Mouse (Mus musculus) stomach, postnatal 0 days (tissue): ENCODE data around the gene Cenpt. TPM values are rescaled to one million over a fixed set of nuclear protein-coding genes. Genes with fewer than 3 reads are reported as not detected.

Experiments used
- ATAC-seq: fragments of 200-750 bp; cut with Nextera tagmentation; 2 replicates; pipeline ENCODE4 v1.8.0; 2017; ENCODE audit not compliant: low FRiP score, low TSS enrichment
- DNase-seq: peaks from one replicate; pipeline ENCODE4 v3.0.0-alpha.2; 2016; ENCODE audit warnings: low spot score
- H3K27ac ChIP-seq: fragments of 300-500 bp; sonication (generic); replicated peaks from 2 replicates; pipeline ENCODE4 v1.5.1; 2014; ENCODE audit warnings: mild to moderate bottlenecking, control low read depth
- H3K27me3 ChIP-seq: fragments of 300-500 bp; sonication (generic); 2 replicates; pipeline ENCODE4 v1.6.1; 2014; ENCODE audit warnings: low read length; ENCODE audit not compliant: control insufficient read depth, insufficient read depth
- H3K36me3 ChIP-seq: fragments of 300-500 bp; sonication (generic); 2 replicates; pipeline ENCODE4 v1.6.1; 2014; ENCODE audit warnings: low read length, mixed read lengths; ENCODE audit not compliant: control insufficient read depth, insufficient read depth
- H3K4me1 ChIP-seq: fragments of 300-500 bp; sonication (generic); replicated peaks from 2 replicates; pipeline ENCODE4 v1.6.1; 2014; ENCODE audit warnings: antibody characterized with exemption; ENCODE audit not compliant: control insufficient read depth, insufficient read depth
- H3K4me2 ChIP-seq: fragments of 300-500 bp; sonication (generic); replicated peaks from 2 replicates; pipeline ENCODE4 v1.6.1; 2014; ENCODE audit warnings: low read depth, mild to moderate bottlenecking, control low read depth, moderate library complexity
- H3K4me3 ChIP-seq: fragments of 300-500 bp; sonication (generic); 2 replicates; pipeline ENCODE4 v1.5.1; 2014; ENCODE audit warnings: low read depth, low read length, control low read depth
- H3K9ac ChIP-seq: fragments of 300-500 bp; sonication (generic); 2 replicates; pipeline ENCODE4 v1.6.1; 2014; ENCODE audit warnings: mild to moderate bottlenecking, low read length, control low read depth, mixed read lengths
- H3K9me3 ChIP-seq: fragments of 300-500 bp; sonication (generic); 2 replicates; pipeline ENCODE4 v1.6.1; 2016; ENCODE audit warnings: low read length; ENCODE audit not compliant: control insufficient read depth
- CTCF ChIP-seq: IDR thresholded peaks from 2 replicates; pipeline ENCODE4 v1.5.1; 2016; ENCODE audit warnings: antibody characterized with exemption, low read depth, mild to moderate bottlenecking, moderate library complexity
- EP300 ChIP-seq: optimal IDR thresholded peaks from 2 replicates; pipeline ENCODE3; 2016; ENCODE audit warnings: antibody characterized with exemption
- WGBS: fragments of 180-500 bp; shearing (Covaris S2); extraction: QIAGEN DNeasy Blood & Tissue Kit; methylation state at CpG from one replicate; pipeline ENCODE4 v1.1.7; 2014; 5-methylcytosine and 5-hydroxymethylcytosine counted together
- polyA plus RNA-seq: library from polyadenylated mRNA; unstranded; fragments of >200 nt; fragmentation: Nextera tagmentation; extraction: Ambion mirVana; gene quantifications from 2 replicates; pipeline ENCODE4 v1.2.1, GENCODE M21; 2015

Gene Cenpt
- polyA plus RNA-seq, 1 experiment from 2014 or later = 15.1 TPM

- H3K27me3 ChIP-seq = no peaks in the 10 kb centered on the region
- under 1% methylated on average over 34 of the region's 34 CpGs for WGBS
- peaks cover 4% of the 10 kb centered on the region; the same call in 1 of the 2 replicates for H3K4me1 ChIP-seq
- H3K9me3 ChIP-seq = no peaks in the 10 kb centered on the region
- peak overlapping the region; percentile 67 for H3K4me2 ChIP-seq
- ATAC-seq = peak; percentile 65; the same call in 1 of the 2 replicates
- peak; percentile 83 for TF ChIP-seq EP300
- TF ChIP-seq CTCF = no peak
- H3K4me3 ChIP-seq = peak overlapping the region; percentile 55
- peak overlapping the region; percentile 59 for H3K9ac ChIP-seq
- H3K27ac ChIP-seq = peak overlapping the region; percentile 13; the same call in 1 of the 2 replicates
- no peaks in the 10 kb centered on the region; the same call in 1 of the 2 replicates for H3K36me3 ChIP-seq
- DNase-seq = peak; percentile 88
Observed at GRCm38 (mm10) chr8:105851651-105852143, 1.4 kb downstream of the Cenpt start.

- Histone ChIP-seq H3K27ac (no peak overlapping the region), H3K27me3 (no peaks in the 10 kb centered on the region), H3K4me1 (peaks cover 2% of the 10 kb centered on the region; the same call in 1 of the 2 replicates), H3K4me2 (0 out of 2 replicates have a peak overlapping the region, but pooled peaks have one; percentile 5), H3K4me3 (no peak overlapping the region), H3K36me3 (no peaks in the 10 kb centered on the region; the same call in 1 of the 2 replicates), H3K9me3 (no peaks in the 10 kb centered on the region), H3K9ac (no peak overlapping the region)
- no peak for DNase-seq
- TF ChIP-seq EP300 = no peak
- TF ChIP-seq CTCF = no peak
- no peak for ATAC-seq
- WGBS = 55% methylated on average over 7 of the region's 7 CpGs
Observed at GRCm38 (mm10) chr8:105850611-105851010, 2.5 kb downstream of the Cenpt start.

GRCm38 (mm10) chr8:105850014-105850413, 3.1 kb downstream of the Cenpt start:
- Histone ChIP-seq H3K4me2 (no peak overlapping the region), H3K9me3 (no peaks in the 10 kb centered on the region), H3K27me3 (no peaks in the 10 kb centered on the region), H3K27ac (no peak overlapping the region), H3K9ac (no peak overlapping the region), H3K4me3 (no peak overlapping the region), H3K36me3 (no peaks in the 10 kb centered on the region; the same call in 1 of the 2 replicates), H3K4me1 (peaks cover 2% of the 10 kb centered on the region; the same call in 1 of the 2 replicates)
- ATAC-seq (no peak), DNase-seq (no peak)
- TF ChIP-seq CTCF (no peak), EP300 (no peak)
- 70% methylated on average over 4 of the region's 4 CpGs for WGBS

GRCm38 (mm10) chr8:105846678-105847077, 6.4 kb downstream of the Cenpt start:
- WGBS = 89% methylated on average over 11 of the region's 11 CpGs
- H3K36me3 ChIP-seq = peaks cover 13% of the 10 kb centered on the region
- no peak for DNase-seq

GRCm38 (mm10) chr8:105839209-105839608, 13.9 kb downstream of the Cenpt start:
- TF ChIP-seq CTCF (no peak), EP300 (no peak)
- Histone ChIP-seq H3K9me3 (no peaks in the 10 kb centered on the region), H3K4me3 (no peak overlapping the region), H3K27me3 (no peaks in the 10 kb centered on the region), H3K9ac (no peak overlapping the region), H3K36me3 (peaks cover 6% of the 10 kb centered on the region), H3K4me1 (no peaks in the 10 kb centered on the region), H3K27ac (no peak overlapping the region), H3K4me2 (no peak overlapping the region)
- no peak for ATAC-seq
- 90% methylated on average over 5 of the region's 5 CpGs for WGBS
- DNase-seq = no peak

More at GRCm38 (mm10) chr8:105846678-105847077, 6.4 kb downstream of the Cenpt start:
- H3K4me3 ChIP-seq = no peak overlapping the region
- no peak overlapping the region for H3K27ac ChIP-seq
- no peaks in the 10 kb centered on the region for H3K27me3 ChIP-seq
- H3K9ac ChIP-seq = no peak overlapping the region
- TF ChIP-seq CTCF = no peak
- no peak for TF ChIP-seq EP300
- no peaks in the 10 kb centered on the region for H3K9me3 ChIP-seq
- H3K4me2 ChIP-seq = no peak overlapping the region
- peaks cover 2% of the 10 kb centered on the region; the same call in 1 of the 2 replicates for H3K4me1 ChIP-seq
- no peak for ATAC-seq

- 78% methylated on average over 6 of the region's 6 CpGs for WGBS
- Histone ChIP-seq H3K9ac (no peak overlapping the region), H3K4me1 (no peaks in the 10 kb centered on the region), H3K27ac (no peak overlapping the region), H3K4me2 (no peak overlapping the region), H3K9me3 (no peaks in the 10 kb centered on the region), H3K36me3 (no peaks in the 10 kb centered on the region), H3K4me3 (no peak overlapping the region), H3K27me3 (no peaks in the 10 kb centered on the region)
- TF ChIP-seq CTCF (no peak), EP300 (no peak)
- DNase-seq (no peak), ATAC-seq (no peak)
Observed at GRCm38 (mm10) chr8:105836991-105837390, 16.1 kb downstream of the Cenpt start.
